Mouse (Mus musculus): ENCODE results near the gene Epo. TPM values are rescaled to one million over a fixed set of nuclear protein-coding genes. Genes with fewer than 3 reads are reported as not detected.

Epo gene
- not detected for polyA plus RNA-seq (2012; fragmentation: generic; extraction: Trizol)

GRCm38 (mm10) chr5:137533117-137533827 is at the start of gene Epo, which contains the start of gene Gnb2:
TSS of gene Epo (minus strand) at chr5:137533242.
TSS of gene Gnb2 (minus strand) at chr5:137533510.

DNA sequence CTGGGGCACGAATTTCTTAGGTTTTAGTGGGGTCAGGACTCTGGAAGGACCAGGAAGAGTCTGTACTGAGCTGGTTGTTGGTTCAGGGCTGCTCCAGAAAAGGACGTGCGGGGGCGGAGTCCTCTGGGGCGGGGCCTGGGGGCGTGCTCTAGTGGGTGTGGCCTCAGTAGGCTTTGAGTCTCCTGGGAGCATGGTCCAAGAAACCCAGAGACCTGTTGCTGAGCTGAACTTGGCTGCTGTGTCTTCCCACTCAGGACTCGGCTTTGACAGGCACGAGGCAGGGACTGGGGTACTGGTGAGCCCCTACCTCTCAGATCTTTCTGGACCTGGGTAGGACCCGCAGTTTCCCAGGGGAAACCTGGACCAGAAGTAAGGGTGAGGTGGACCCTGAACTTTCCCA is 36.6 kb upstream of the Epo start, which contains the start of gene Tfr2:
Gene Tfr2, plus strand, starts transcription at position 176 of the 400 bp plus-strand sequence.

DNA sequence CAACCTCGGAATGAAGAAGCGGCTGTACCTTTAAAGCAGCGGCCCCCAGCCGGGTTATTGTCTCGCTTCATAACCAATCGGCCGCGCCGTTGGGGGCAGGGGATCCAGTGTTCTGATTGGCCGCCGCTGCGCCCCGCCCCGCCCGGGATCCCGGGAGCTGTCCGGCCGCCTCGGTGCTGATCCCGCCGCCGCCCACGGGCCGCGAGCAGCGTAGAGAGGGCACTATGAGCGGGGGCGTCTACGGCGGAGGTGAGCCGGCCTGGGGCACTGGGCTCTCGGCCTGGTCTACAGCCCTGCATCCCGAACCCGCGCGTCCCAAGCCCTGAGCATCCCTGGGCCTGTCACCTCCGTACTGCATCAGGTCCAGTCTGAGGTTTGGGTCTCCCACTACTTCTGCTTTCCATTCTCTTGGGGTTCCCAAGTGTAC is 20.4 kb upstream of the Epo start, which contains the start of gene Actl6b:
Gene Actl6b, plus strand, starts transcription at position 107 of the 427 bp plus-strand sequence.

GRCm38 (mm10) chr5:137518436-137518835 is 14.6 kb downstream of the Epo start, which contains the start of gene Gigyf1:
TSS of gene Gigyf1 (plus strand) at chr5:137518548.

DNA sequence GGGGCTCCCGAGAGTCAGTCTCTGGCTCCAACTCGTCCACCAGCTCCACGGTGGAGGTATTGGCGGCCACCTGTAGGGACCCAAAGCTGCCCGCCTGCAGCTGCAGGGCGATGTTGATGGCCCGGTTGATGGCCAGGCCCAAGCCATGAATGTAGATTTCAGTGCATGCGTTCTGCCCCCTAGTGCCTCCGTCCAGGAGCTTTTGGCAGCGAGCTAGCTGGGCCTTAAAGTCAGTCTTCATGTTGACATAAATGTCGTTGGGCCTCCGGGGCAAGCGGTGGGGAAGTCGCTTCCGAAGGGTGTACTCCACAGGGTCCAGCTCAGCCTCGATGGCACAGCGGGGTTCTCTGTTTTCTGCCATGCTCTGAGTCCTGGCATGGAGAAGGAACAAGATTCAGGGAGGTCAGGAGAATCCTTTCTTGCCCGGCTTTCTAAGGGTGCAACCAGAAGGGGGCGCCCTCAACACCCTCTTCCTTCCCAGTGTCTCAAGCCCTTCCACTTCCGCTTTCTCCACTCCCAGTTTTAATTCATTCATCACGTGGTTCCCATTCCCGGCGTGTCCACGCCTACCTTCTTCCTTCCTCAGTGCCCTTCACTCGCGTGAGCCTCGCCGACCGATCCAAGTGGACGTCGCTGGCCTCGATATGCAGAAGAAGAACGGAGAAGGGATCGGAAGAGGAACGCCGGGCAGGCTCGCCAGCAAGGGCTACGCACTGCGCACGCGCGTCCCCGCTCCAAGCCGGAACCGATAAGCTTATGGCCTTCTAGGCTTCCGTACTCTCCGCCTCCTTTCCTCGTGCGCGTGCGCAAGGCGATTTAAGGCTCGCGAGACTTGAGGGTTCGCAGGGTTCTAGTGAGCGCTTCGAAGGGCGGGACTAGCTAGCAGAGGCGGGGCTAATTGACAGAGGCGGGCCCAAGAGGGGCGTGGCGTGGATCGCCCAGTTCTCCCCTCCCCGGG is 31.1 kb downstream of the Epo start, which contains the start of gene Pop7:
Gene Pop7, minus strand, starts transcription at position 810 of the 958 bp plus-strand sequence.

GRCm38 (mm10) chr5:137476964-137477363 is 56.1 kb downstream of the Epo start, which contains the start of gene Zan:
TSS of gene Zan (minus strand) at chr5:137477064.

Other genes starting within 250 kb of the Epo start
- gene Ache, start 245.7 kb downstream of the Epo start, polyA plus RNA-seq (2012; fragmentation: generic; extraction: Trizol): under 1 TPM; 0.02 to 0.06 TPM
- gene Ufsp1, start 238.6 kb downstream of the Epo start, polyA plus RNA-seq (2012; fragmentation: generic; extraction: Trizol): 10 to 100 TPM in 1 of 2 experiments, 1 to 10 TPM in 1; 3.2 to 12.3 TPM
- gene Srrt, start 225.6 kb downstream of the Epo start, polyA plus RNA-seq (2012; fragmentation: generic; extraction: Trizol): 100 to 1,000 TPM in 1 of 2 experiments, 10 to 100 TPM in 1; 73.5 to 116 TPM
- 10 to 100 TPM; 88.5 to 94.3 TPM for gene Trip6, start 218.8 kb downstream of the Epo start, polyA plus RNA-seq (2012; fragmentation: generic; extraction: Trizol)
- gene Slc12a9, start 199.6 kb downstream of the Epo start, polyA plus RNA-seq (2012; fragmentation: generic; extraction: Trizol): 10 to 100 TPM in 1 of 2 experiments, 1 to 10 TPM in 1; 6.4 to 15.2 TPM
- 10 to 100 TPM; 18.1 to 60.6 TPM for gene Ephb4, start 183.1 kb downstream of the Epo start, polyA plus RNA-seq (2012; fragmentation: generic; extraction: Trizol)
- under 1 TPM; 0.06 to 0.25 TPM for gene Zan, start 56.2 kb downstream of the Epo start, polyA plus RNA-seq (2012; fragmentation: generic; extraction: Trizol)
- 10 to 100 TPM; 44.2 to 57.6 TPM for gene Pop7, start 30.7 kb downstream of the Epo start, polyA plus RNA-seq (2012; fragmentation: generic; extraction: Trizol)
- gene Gigyf1, start 14.7 kb downstream of the Epo start, polyA plus RNA-seq (2012; fragmentation: generic; extraction: Trizol): 10 to 100 TPM in 1 of 2 experiments, 1 to 10 TPM in 1; 2.8 to 14.6 TPM
- gene Gnb2, start 268 bp upstream of the Epo start, polyA plus RNA-seq (2012; fragmentation: generic; extraction: Trizol): 100 to 1,000 TPM; 814 to 936 TPM
- not detected for gene Actl6b, start 20.3 kb upstream of the Epo start, polyA plus RNA-seq (2012; fragmentation: generic; extraction: Trizol)
- gene Tfr2, start 36.6 kb upstream of the Epo start, polyA plus RNA-seq (2012; fragmentation: generic; extraction: Trizol): under 1 TPM in 1 of 2 experiments, not detected in 1; 0.06 TPM
- 100 to 1,000 TPM in 1 of 2 experiments, 10 to 100 TPM in 1; 60.1 to 124 TPM for gene Mospd3, start 67.8 kb upstream of the Epo start, polyA plus RNA-seq (2012; fragmentation: generic; extraction: Trizol)
- gene Pcolce, start 80.5 kb upstream of the Epo start, polyA plus RNA-seq (2012; fragmentation: generic; extraction: Trizol): 1,000 to 10,000 TPM; 1,118 to 1,655 TPM
- under 1 TPM; 0.23 to 0.85 TPM for gene Fbxo24, start 95.8 kb upstream of the Epo start, polyA plus RNA-seq (2012; fragmentation: generic; extraction: Trizol)
- gene Lrch4, start 95.9 kb upstream of the Epo start, polyA plus RNA-seq (2012; fragmentation: generic; extraction: Trizol): 10 to 100 TPM; 14.3 to 16.6 TPM
- 1 to 10 TPM; 1.4 to 6.0 TPM for gene Gm20605, start 95.9 kb upstream of the Epo start, polyA plus RNA-seq (2012; fragmentation: generic; extraction: Trizol)
- gene Sap25, start 108.1 kb upstream of the Epo start, polyA plus RNA-seq (2012; fragmentation: generic; extraction: Trizol): 1 to 10 TPM; 1.8 to 9.1 TPM
- gene Irs3, start 112.5 kb upstream of the Epo start, polyA plus RNA-seq (2012; fragmentation: generic; extraction: Trizol): under 1 TPM; 0.02 to 0.06 TPM
- gene Agfg2, start 151.5 kb upstream of the Epo start, polyA plus RNA-seq (2012; fragmentation: generic; extraction: Trizol): 10 to 100 TPM in 1 of 2 experiments, 1 to 10 TPM in 1; 6.6 to 11.1 TPM
- gene Nyap1, start 208.4 kb upstream of the Epo start, polyA plus RNA-seq (2012; fragmentation: generic; extraction: Trizol): 1 to 10 TPM; 1.7 to 6.6 TPM
- 10 to 100 TPM; 42.1 to 98.9 TPM for gene Tsc22d4, start 212.5 kb upstream of the Epo start, polyA plus RNA-seq (2012; fragmentation: generic; extraction: Trizol)
- 10 to 100 TPM; 32.9 to 38.5 TPM for gene Ppp1r35, start 245.6 kb upstream of the Epo start, polyA plus RNA-seq (2012; fragmentation: generic; extraction: Trizol)

All from C3H10T1/2 (cell line).